Mouse (Mus musculus) hindbrain, embryonic 12.5 days (tissue): ENCODE results near the gene Med13l. TPM values are rescaled to one million over a fixed set of nuclear protein-coding genes. Genes with fewer than 3 reads are reported as not detected.
A peak's percentile ranks its signal among the peaks of the same experiment; 100 is the strongest.

Source experiments
- ATAC-seq: fragments of 200-750 bp; cut with Nextera tagmentation; 2 replicates; pipeline ENCODE4 v1.8.0; 2017; ENCODE audit warnings: moderate TSS enrichment; ENCODE audit not compliant: low FRiP score
- H3K27ac ChIP-seq: fragments of 300-500 bp; sonication (generic); 2 replicates; pipeline ENCODE4 v1.5.1; 2016; ENCODE audit warnings: mild to moderate bottlenecking
- H3K27me3 ChIP-seq: fragments of 300-500 bp; sonication (generic); 2 replicates; pipeline ENCODE4 v1.6.1; 2016; ENCODE audit warnings: mild to moderate bottlenecking
- H3K36me3 ChIP-seq: fragments of 300-500 bp; sonication (generic); 2 replicates; pipeline ENCODE4 v1.6.1; 2016; ENCODE audit warnings: mild to moderate bottlenecking
- H3K4me1 ChIP-seq: fragments of 300-500 bp; sonication (generic); 2 replicates; pipeline ENCODE4 v1.6.1; 2016
- H3K4me2 ChIP-seq: fragments of 300-500 bp; sonication (generic); replicated peaks from 2 replicates; pipeline ENCODE4 v1.6.1; 2016; ENCODE audit warnings: mild to moderate bottlenecking
- H3K4me3 ChIP-seq: fragments of 300-500 bp; sonication (generic); 2 replicates; pipeline ENCODE4 v1.5.1; 2016; ENCODE audit warnings: mild to moderate bottlenecking
- H3K9ac ChIP-seq: fragments of 300-500 bp; sonication (generic); 2 replicates; pipeline ENCODE4 v1.6.1; 2016; ENCODE audit warnings: mild to moderate bottlenecking, moderate library complexity
- H3K9me3 ChIP-seq: fragments of 300-500 bp; sonication (generic); replicated peaks from 2 replicates; pipeline ENCODE4 v1.6.1; 2016; ENCODE audit warnings: mild to moderate bottlenecking
- WGBS: fragments of 180-500 bp; shearing (Covaris S2); methylation state at CpG from one replicate; pipeline ENCODE4 v1.1.7; 2016; 5-methylcytosine and 5-hydroxymethylcytosine counted together
- polyA plus RNA-seq: library from polyadenylated mRNA; unstranded; fragments of >200 nt; fragmentation: Nextera tagmentation; extraction: Ambion mirVana; gene quantifications from 2 replicates; pipeline ENCODE4 v1.2.1, GENCODE M21; 2016

Gene Med13l
- 18.1 and 18.7 TPM in 2 replicates for polyA plus RNA-seq

GRCm38 (mm10) chr5:118560385-118561085 is at the start of gene Med13l:
Med13l (plus strand) TSS chr5:118560679.
- WGBS = under 1% methylated on average over 47 of the region's 120 CpGs
- peak; percentile 62 for ATAC-seq
- peak within 1 kb of the TSS; percentile 71 for H3K4me2 ChIP-seq
- H3K9me3 ChIP-seq = no peaks in the 10 kb centered on the region
- H3K9ac ChIP-seq = peak within 1 kb of the TSS; percentile 93
- H3K4me1 ChIP-seq = peaks cover 35% of the 10 kb centered on the region
- peak within 1 kb of the TSS; percentile 96 for H3K27ac ChIP-seq
- peaks cover 7% of the 10 kb centered on the region for H3K27me3 ChIP-seq
- H3K4me3 ChIP-seq = peak within 1 kb of the TSS; percentile 90
- H3K36me3 ChIP-seq = no peaks in the 10 kb centered on the region

- Histone ChIP-seq H3K36me3 (no peaks in the 10 kb centered on the region), H3K9ac (no peak overlapping the region), H3K4me2 (no peak overlapping the region), H3K27ac (no peak overlapping the region), H3K27me3 (peaks cover 16% of the 10 kb centered on the region), H3K9me3 (no peaks in the 10 kb centered on the region), H3K4me3 (no peak overlapping the region), H3K4me1 (peaks cover 28% of the 10 kb centered on the region)
- no peak for ATAC-seq
- WGBS = 84% methylated on average over 4 of the region's 4 CpGs
Measured at GRCm38 (mm10) chr5:118510969-118511368, 49.5 kb upstream of the Med13l start.

DNA sequence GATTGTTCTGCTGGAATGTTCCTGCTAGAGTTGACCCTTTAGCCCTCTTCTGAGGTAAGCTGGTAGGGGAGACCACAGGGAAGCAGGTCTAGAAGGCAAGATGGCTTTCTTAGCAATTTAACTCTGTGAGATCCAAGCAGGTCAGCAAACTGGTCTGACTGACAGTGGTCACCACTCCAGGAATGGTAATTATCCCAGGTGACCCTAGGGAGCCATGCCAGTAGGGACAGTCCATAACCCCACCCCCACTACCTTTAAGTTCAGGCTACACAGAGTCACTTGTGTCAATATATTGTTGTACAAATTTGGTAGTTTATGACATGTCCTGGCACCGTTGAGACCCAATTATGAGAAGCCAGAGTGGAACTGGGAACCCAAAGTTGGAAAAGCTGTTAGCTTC is 47.5 kb upstream of the Med13l start:
- no peak overlapping the region for H3K27ac ChIP-seq
- H3K4me1 ChIP-seq = peaks cover 35% of the 10 kb centered on the region
- H3K9ac ChIP-seq = no peak overlapping the region
- no peaks in the 10 kb centered on the region for H3K9me3 ChIP-seq
- no peak overlapping the region for H3K4me3 ChIP-seq
- H3K27me3 ChIP-seq = peaks cover 25% of the 10 kb centered on the region
- 86% methylated on average over 1 of the region's 1 CpGs for WGBS
- no peak for ATAC-seq
- H3K36me3 ChIP-seq = no peaks in the 10 kb centered on the region
- H3K4me2 ChIP-seq = no peak overlapping the region

- no peak for ATAC-seq
- H3K27me3 ChIP-seq = peaks cover 25% of the 10 kb centered on the region
Measured at GRCm38 (mm10) chr5:118513629-118514526, 46.6 kb upstream of the Med13l start.

DNA sequence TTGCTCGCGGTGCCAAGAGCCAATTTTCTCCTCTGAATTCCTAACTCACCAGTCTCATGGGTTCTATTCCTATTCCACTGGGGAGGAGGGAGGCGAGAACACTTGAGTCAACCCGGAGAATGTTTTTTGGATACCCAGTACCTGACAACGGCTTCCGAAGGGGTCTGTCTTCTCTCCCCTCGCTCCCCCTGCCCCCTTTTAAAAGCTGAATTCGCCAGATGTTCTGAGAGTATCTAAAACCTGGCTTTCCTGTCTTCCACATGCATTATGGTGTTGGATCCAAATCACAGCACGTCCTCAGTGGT is 46.0 kb upstream of the Med13l start:
- Histone ChIP-seq H3K4me1 (peaks cover 38% of the 10 kb centered on the region), H3K27ac (no peak overlapping the region), H3K9ac (no peak overlapping the region), H3K9me3 (no peaks in the 10 kb centered on the region), H3K4me3 (peak overlapping the region; percentile 29), H3K27me3 (peaks cover 25% of the 10 kb centered on the region), H3K36me3 (no peaks in the 10 kb centered on the region), H3K4me2 (peak overlapping the region; percentile 57)
- 23% methylated on average over 9 of the region's 9 CpGs for WGBS
- ATAC-seq = no peak

More at GRCm38 (mm10) chr5:118513629-118514526, 46.6 kb upstream of the Med13l start:
- no peaks in the 10 kb centered on the region for H3K9me3 ChIP-seq
- peak overlapping the region; percentile 29 for H3K4me3 ChIP-seq
- 0 out of 2 replicates have a peak overlapping the region, but pooled peaks have one; percentile 24 for H3K9ac ChIP-seq
- H3K4me1 ChIP-seq = peaks cover 35% of the 10 kb centered on the region
- no peaks in the 10 kb centered on the region for H3K36me3 ChIP-seq
- H3K27ac ChIP-seq = no peak overlapping the region
- peak overlapping the region; percentile 57 for H3K4me2 ChIP-seq
- 6% methylated on average over 43 of the region's 43 CpGs for WGBS

DNA sequence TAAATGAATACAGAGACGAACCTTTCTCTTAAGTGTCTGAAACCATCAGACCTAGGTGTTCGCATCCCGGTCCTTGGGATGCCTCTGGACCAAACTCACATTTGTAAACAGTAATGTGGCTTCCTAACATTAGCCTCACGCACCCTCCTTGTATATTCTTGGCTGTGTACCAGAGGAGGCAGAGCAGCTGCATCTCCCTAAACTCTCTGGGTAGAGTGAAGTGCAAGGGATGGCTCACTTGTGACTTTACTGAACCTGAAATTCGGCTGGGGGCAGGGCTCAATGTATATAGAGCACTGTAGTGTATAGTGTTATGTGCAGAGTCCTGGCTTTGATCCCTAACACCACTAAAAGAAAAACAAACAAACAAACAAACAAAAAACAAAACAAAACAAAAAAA is 45.6 kb upstream of the Med13l start:
- Histone ChIP-seq H3K36me3 (no peaks in the 10 kb centered on the region), H3K9me3 (no peaks in the 10 kb centered on the region), H3K27ac (peak overlapping the region; percentile 36; the same call in 1 of the 2 replicates), H3K4me2 (peak overlapping the region; percentile 57), H3K27me3 (peaks cover 25% of the 10 kb centered on the region), H3K9ac (no peak overlapping the region), H3K4me1 (peaks cover 38% of the 10 kb centered on the region), H3K4me3 (no peak overlapping the region)
- 0 out of 2 replicates have a peak, but pooled peaks have one; percentile 19 for ATAC-seq
- WGBS = 41% methylated on average over 5 of the region's 5 CpGs

DNA sequence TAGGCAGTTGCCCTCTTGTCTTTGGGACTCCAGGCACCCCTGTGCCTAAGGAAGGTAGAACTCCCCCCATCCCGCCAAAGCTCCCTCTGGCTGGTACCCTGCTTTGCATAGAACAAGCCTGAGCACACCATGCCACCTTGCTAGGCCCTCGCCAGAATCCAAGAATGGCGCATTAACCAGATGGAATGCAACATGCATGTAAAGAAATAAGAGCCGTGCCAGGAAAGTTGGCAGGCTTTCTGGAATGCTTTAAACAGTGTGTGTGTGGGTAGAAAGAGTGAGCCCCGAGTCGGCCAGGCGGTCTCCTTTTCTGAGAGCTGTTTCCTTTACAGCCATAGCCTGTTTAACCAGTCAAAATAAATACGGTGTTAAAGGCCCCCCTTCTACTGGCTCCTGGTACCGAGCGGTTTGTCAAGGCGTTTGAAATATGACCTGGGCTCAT is 45.2 kb upstream of the Med13l start:
- Histone ChIP-seq H3K36me3 (no peaks in the 10 kb centered on the region), H3K27me3 (peaks cover 25% of the 10 kb centered on the region), H3K4me2 (peak overlapping the region; percentile 57; the same call in 1 of the 2 replicates), H3K4me3 (no peak overlapping the region), H3K27ac (peak overlapping the region; percentile 36; the same call in 1 of the 2 replicates), H3K9ac (no peak overlapping the region), H3K4me1 (peaks cover 38% of the 10 kb centered on the region), H3K9me3 (no peaks in the 10 kb centered on the region)
- 13% methylated on average over 11 of the region's 11 CpGs for WGBS
- peak; percentile 56; the same call in 1 of the 2 replicates for ATAC-seq

DNA sequence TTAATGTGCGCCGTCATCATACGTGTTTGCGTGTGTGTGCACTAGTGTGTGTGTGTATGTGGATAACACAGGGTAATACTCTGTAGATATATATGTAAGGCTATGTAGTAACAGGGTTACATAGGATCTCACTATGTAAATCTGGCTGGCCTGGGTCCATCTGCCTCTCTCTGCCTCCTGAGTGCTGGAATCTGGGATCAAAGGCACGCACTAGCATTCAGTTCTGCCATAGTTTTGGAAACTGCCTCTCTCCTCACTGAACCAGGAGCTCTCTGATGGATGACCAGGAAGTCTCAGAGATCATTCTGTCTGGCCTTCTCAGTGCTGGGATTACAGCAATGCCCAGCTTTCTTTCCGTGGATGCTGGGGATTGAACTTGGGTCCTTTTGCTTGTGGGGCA is 44.4 kb upstream of the Med13l start:
- H3K36me3 ChIP-seq = no peaks in the 10 kb centered on the region
- no peak overlapping the region for H3K27ac ChIP-seq
- no peaks in the 10 kb centered on the region for H3K9me3 ChIP-seq
- H3K9ac ChIP-seq = no peak overlapping the region
- no peak for ATAC-seq
- no peak overlapping the region for H3K4me3 ChIP-seq
- WGBS = 74% methylated on average over 6 of the region's 6 CpGs
- H3K4me2 ChIP-seq = no peak overlapping the region
- peaks cover 38% of the 10 kb centered on the region for H3K4me1 ChIP-seq
- H3K27me3 ChIP-seq = peaks cover 25% of the 10 kb centered on the region

DNA sequence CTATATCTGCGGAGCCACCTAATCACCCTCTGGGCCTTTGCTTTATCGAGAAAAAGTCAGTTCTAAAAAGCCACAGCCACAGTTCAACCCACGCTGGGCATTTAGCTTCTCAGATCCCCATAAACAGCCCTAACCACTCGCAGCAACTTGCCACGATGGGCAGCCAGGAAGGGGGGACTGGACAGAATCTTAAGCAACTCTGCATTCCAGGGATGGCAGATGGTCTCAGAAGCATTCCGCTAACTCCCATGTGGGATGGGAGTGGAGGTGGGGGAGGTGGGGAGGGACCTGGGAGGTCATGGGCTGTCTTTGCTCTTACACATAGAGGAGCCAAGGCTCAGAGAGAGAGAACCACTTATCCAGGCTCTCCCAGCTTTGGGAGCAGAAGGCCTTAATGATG is 44.0 kb upstream of the Med13l start:
- peaks cover 38% of the 10 kb centered on the region for H3K4me1 ChIP-seq
- no peaks in the 10 kb centered on the region for H3K36me3 ChIP-seq
- WGBS = 40% methylated on average over 6 of the region's 6 CpGs
- ATAC-seq = no peak
- no peak overlapping the region for H3K27ac ChIP-seq
- H3K4me3 ChIP-seq = no peak overlapping the region
- H3K9ac ChIP-seq = no peak overlapping the region
- no peaks in the 10 kb centered on the region for H3K9me3 ChIP-seq
- peaks cover 25% of the 10 kb centered on the region for H3K27me3 ChIP-seq
- H3K4me2 ChIP-seq = no peak overlapping the region

DNA sequence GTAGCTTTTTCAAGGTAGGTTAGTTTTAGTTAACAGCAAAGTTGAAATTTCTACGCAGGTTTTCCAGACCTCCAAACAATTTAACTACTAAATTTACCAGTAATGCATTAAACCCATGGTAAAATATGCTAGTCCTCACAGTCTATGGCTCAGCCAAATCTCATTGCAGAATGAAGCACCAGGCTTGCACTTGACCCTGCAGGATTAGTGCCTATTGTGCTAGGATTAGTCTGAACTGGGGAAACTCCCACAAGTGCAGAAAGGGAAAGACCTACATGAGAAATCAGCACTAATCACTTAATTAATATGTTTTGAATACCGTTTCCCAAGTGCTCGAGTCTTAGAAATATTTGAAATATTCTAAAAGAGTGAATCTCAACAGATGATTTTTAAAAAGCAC is 40.0 kb upstream of the Med13l start:
- Histone ChIP-seq H3K9ac (no peak overlapping the region), H3K36me3 (no peaks in the 10 kb centered on the region), H3K4me2 (no peak overlapping the region), H3K27me3 (peaks cover 8% of the 10 kb centered on the region; the same call in 1 of the 2 replicates), H3K9me3 (no peaks in the 10 kb centered on the region), H3K4me1 (peaks cover 15% of the 10 kb centered on the region), H3K4me3 (no peak overlapping the region), H3K27ac (no peak overlapping the region)
- 83% methylated on average over 3 of the region's 3 CpGs for WGBS
- no peak for ATAC-seq

GRCm38 (mm10) chr5:118524400-118524799 is 36.1 kb upstream of the Med13l start:
- H3K9me3 ChIP-seq = no peaks in the 10 kb centered on the region
- H3K9ac ChIP-seq = no peak overlapping the region
- no peak overlapping the region for H3K27ac ChIP-seq
- H3K4me3 ChIP-seq = no peak overlapping the region
- 63% methylated on average over 7 of the region's 7 CpGs for WGBS
- peaks cover 10% of the 10 kb centered on the region for H3K4me1 ChIP-seq
- no peaks in the 10 kb centered on the region; the same call in none of the 2 replicates for H3K27me3 ChIP-seq
- ATAC-seq = no peak
- H3K36me3 ChIP-seq = no peaks in the 10 kb centered on the region
- no peak overlapping the region for H3K4me2 ChIP-seq

DNA sequence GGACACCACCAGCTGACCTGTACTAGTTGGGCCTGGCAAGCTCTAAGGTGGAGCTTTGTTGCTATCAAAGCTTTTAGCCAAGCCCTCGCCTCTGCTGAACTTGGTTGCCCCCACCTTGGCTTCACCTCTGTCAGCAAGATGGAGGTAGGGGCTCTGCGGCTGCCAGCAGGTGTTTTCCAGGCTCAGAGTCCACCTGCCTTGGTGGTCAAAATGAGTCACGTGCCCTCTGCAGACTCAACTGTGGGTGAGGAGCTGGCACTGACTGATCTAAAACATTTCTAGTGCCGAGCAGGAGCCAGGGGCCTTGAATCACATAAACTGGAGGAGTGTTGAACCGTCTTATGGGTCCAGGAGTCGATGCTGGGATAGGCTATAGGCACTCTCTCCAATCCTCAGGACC is 34.8 kb upstream of the Med13l start:
- peaks cover 12% of the 10 kb centered on the region for H3K4me1 ChIP-seq
- no peaks in the 10 kb centered on the region for H3K9me3 ChIP-seq
- no peaks in the 10 kb centered on the region; the same call in none of the 2 replicates for H3K27me3 ChIP-seq
- ATAC-seq = no peak
- no peak overlapping the region for H3K4me2 ChIP-seq
- H3K27ac ChIP-seq = no peak overlapping the region
- H3K36me3 ChIP-seq = no peaks in the 10 kb centered on the region
- H3K4me3 ChIP-seq = no peak overlapping the region
- H3K9ac ChIP-seq = no peak overlapping the region
- 84% methylated on average over 6 of the region's 6 CpGs for WGBS
